Mouse (Mus musculus) embryonic fibroblast, embryonic 13.5 days (primary cell): ENCODE data around the gene Ikzf4.
A peak's percentile ranks its signal among the peaks of the same experiment; 100 is the strongest.

ENCODE experiments used
- CTCF ChIP-seq: IDR thresholded peaks from 2 replicates; pipeline ENCODE4 v1.5.1; 2011; ENCODE audit warnings: mild to moderate bottlenecking, control low read depth, low read length, moderate library complexity, borderline replicate concordance; ENCODE audit not compliant: insufficient read depth
- POLR2A ChIP-seq: IDR thresholded peaks from 2 replicates; pipeline ENCODE4 v1.6.1; 2011; ENCODE audit warnings: low read depth, mild to moderate bottlenecking, control low read depth, low read length, moderate library complexity

DNA sequence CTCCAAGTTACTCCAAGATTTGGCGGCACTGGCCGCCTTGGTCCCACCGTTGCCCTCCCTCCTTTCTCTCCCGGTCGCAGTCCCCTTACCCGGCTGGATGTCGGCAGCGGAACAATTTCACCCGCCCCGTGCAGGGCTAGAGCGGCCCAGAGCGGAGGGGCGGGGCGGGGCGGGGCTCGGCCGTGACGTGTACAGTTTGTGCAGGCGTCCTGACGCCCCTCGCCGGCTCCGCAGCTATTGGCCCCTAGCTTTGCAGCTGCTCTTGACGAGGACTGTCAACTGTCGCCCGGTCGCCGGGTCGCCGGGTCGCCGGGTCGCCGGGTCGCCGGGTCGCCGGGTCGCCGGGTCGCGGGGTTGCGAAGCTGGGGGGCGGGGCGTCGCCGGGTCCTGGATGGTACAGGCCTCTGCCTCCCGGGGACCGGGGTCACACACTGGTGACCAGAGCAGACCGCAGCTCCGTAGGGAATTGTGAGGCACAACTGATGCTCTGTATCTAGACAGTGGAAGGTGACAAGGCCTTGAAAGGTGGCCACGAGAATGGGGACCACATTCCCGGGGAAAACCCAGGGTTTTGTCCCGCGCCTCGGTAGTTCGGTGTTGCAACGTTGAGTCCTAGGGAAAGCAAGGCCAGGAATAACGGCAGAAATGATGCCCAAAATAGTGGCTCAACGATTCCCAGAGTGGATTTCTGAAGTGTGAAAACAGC is 28.1 kb upstream of the Ikzf4 start, which contains the start of gene Suox:
- TF ChIP-seq CTCF (no peak), POLR2A (peak; percentile 84)
